Mouse (Mus musculus) thymus, postnatal 4 days (tissue): Measurements from ENCODE around the gene Ncstn.

Experiments used
- DNase-seq: peaks from one replicate; pipeline ENCODE4 v3.0.0; 2021

The Ncstn gene

GRCm38 (mm10) chr1:172082101-172082898 lies at the start of gene Ncstn, which contains the start of gene Copa:
Ncstn (minus strand) TSS chr1:172082795.
Copa (plus strand) TSS chr1:172082529.
- DNase-seq = peak; percentile 89

GRCm38 (mm10) chr1:172132319-172132718 lies 49.7 kb upstream of the Ncstn start:
- DNase-seq = no peak

GRCm38 (mm10) chr1:172129780-172130179 lies 47.2 kb upstream of the Ncstn start:
- no peak for DNase-seq

- no peak for DNase-seq
These were observed 46.5 kb upstream of the Ncstn start for GRCm38 (mm10) chr1:172129108-172129507.

- no peak for DNase-seq
These were observed 46.0 kb upstream of the Ncstn start for GRCm38 (mm10) chr1:172128563-172128962.

- no peak for DNase-seq
These were observed 44.9 kb upstream of the Ncstn start for GRCm38 (mm10) chr1:172127487-172127886.

- DNase-seq = peak; percentile 82
These were observed 44.1 kb upstream of the Ncstn start, which contains the start of gene Pex19 for GRCm38 (mm10) chr1:172126376-172127347. Pex19 (plus strand) TSS chr1:172126755.

- no peak for DNase-seq
These were observed 42.0 kb upstream of the Ncstn start for GRCm38 (mm10) chr1:172124572-172124971.

GRCm38 (mm10) chr1:172122671-172123070 lies 40.1 kb upstream of the Ncstn start:
- no peak for DNase-seq

- peak; percentile 35 for DNase-seq
These were observed 37.1 kb upstream of the Ncstn start for GRCm38 (mm10) chr1:172119720-172120119.

- DNase-seq = no peak
These were observed 36.5 kb upstream of the Ncstn start for GRCm38 (mm10) chr1:172119100-172119499.

- DNase-seq = no peak
These were observed 34.4 kb upstream of the Ncstn start for GRCm38 (mm10) chr1:172116948-172117347.

GRCm38 (mm10) chr1:172107777-172108477 lies 25.3 kb upstream of the Ncstn start:
- no peak for DNase-seq

GRCm38 (mm10) chr1:172105101-172105500 lies 22.5 kb upstream of the Ncstn start:
- DNase-seq = no peak

- no peak for DNase-seq
These were observed 21.0 kb upstream of the Ncstn start for GRCm38 (mm10) chr1:172103619-172104018.

GRCm38 (mm10) chr1:172099325-172100033 lies 16.9 kb upstream of the Ncstn start:
- no peak for DNase-seq

- no peak for DNase-seq
These were observed 12.6 kb upstream of the Ncstn start for GRCm38 (mm10) chr1:172095202-172095601.

- no peak for DNase-seq
These were observed 11.7 kb upstream of the Ncstn start for GRCm38 (mm10) chr1:172094295-172094694.

- no peak for DNase-seq
These were observed 10.9 kb upstream of the Ncstn start for GRCm38 (mm10) chr1:172093522-172093921.

GRCm38 (mm10) chr1:172082899-172083445 lies 377 bp upstream of the Ncstn start:
- DNase-seq = no peak

- DNase-seq = no peak
These were observed 4.6 kb downstream of the Ncstn start for GRCm38 (mm10) chr1:172077981-172078380.

GRCm38 (mm10) chr1:172072604-172073003 lies 10.0 kb downstream of the Ncstn start:
- DNase-seq = no peak
